Mouse (Mus musculus) C2C12 (cell line): ENCODE results near the gene Gpr12.
"Not testable (repeated sequence)": the region's sequence is repeated elsewhere in the genome, so short reads cannot be mapped to it uniquely, and the experiment has no call there.

Experiments
- CEBPB ChIP-seq: IDR thresholded peaks from one replicate; pipeline ENCODE4 v1.6.1; 2011; ENCODE audit warnings: low read depth, mild to moderate bottlenecking, control low read depth, moderate library complexity
- CTCF ChIP-seq: IDR thresholded peaks from one replicate; pipeline ENCODE4 v1.5.1; 2011; ENCODE audit not compliant: control insufficient read depth, insufficient read depth, insufficient read length
- MAX ChIP-seq: IDR thresholded peaks from one replicate; pipeline ENCODE4 v1.6.1; 2011; ENCODE audit warnings: mild to moderate bottlenecking, control low read depth
- MYOD1 ChIP-seq: IDR thresholded peaks from one replicate; pipeline ENCODE4 v1.6.1; 2011; ENCODE audit warnings: low read depth; ENCODE audit not compliant: control insufficient read depth, insufficient read length
- MYOG ChIP-seq: IDR thresholded peaks from one replicate; pipeline ENCODE4 v1.6.1; 2011; ENCODE audit not compliant: control insufficient read depth, insufficient read length; ENCODE audit errors: extremely low read depth
- USF1 ChIP-seq: IDR thresholded peaks from one replicate; pipeline ENCODE4 v1.6.1; 2011; ENCODE audit warnings: low read depth, mild to moderate bottlenecking, control low read depth, moderate library complexity

GRCm38 (mm10) chr5:146572735-146573042 is 12.3 kb downstream of the Gpr12 start:
- TF ChIP-seq CTCF, MYOD1, USF1, MYOG, MAX, CEBPB: not testable (repeated sequence)
